Mouse (Mus musculus): ENCODE measurements around the gene Best1.

GRCm38 (mm10) chr19:9998063-9998416, 3.4 kb downstream of the Best1 start:
- TF ChIP-seq GATA1 (IDR thresholded peaks at IDR 0.05; ENCODE audit: low read length) (no peak), TAL1 (IDR thresholded peaks at IDR 0.05; ENCODE audit: low read length) (no peak)
